Comparison of ENCODE assay signal across 24 mouse cellular contexts in genomic region chr11:12041379-12041778, GRCm38 (mm10). TPM values are rescaled to one million over a fixed set of nuclear protein-coding genes. Genes with fewer than 3 reads are reported as not detected.
"Had no signal": no experiment of that assay in that cellular context is flagged by ENCODE, and none has a peak within 500 bp of the region (broad histone marks: within the 10 kb centered on the region; RNA-seq: fewer than 3 reads in every experiment).

No protein-coding gene starts in this region.

- H3K4me2 ChIP-seq: heart, embryonic 11.5 days; heart, embryonic 13.5 days; heart, embryonic 15.5 days; hindbrain, embryonic 12.5 days; hindbrain, embryonic 14.5 days; intestine, embryonic 15.5 days; limb, embryonic 13.5 days; limb, embryonic 15.5 days; liver, embryonic 13.5 days had no signal

- ATAC-seq: forebrain, postnatal 0 days; hindbrain, embryonic 16.5 days; inflammation-experienced regulatory T-cells, adult 6 months; intestine, embryonic 15.5 days; intestine, postnatal 0 days had no signal

- H3K36me3 ChIP-seq: heart, embryonic 15.5 days; hindbrain, embryonic 12.5 days; intestine, embryonic 15.5 days; limb, embryonic 13.5 days; limb, embryonic 15.5 days; liver, embryonic 13.5 days had no signal

- H3K4me3 ChIP-seq: heart, adult 2 months; heart, embryonic 13.5 days; heart, embryonic 15.5 days; hindbrain, embryonic 10.5 days; hindbrain, embryonic 12.5 days; intestine, embryonic 15.5 days; left cerebral cortex, adult 2 months; limb, embryonic 13.5 days; limb, embryonic 15.5 days; liver, embryonic 13.5 days had no signal

- H3K27ac ChIP-seq: heart, adult 2 months; heart, embryonic 13.5 days; heart, embryonic 15.5 days; hindbrain, embryonic 10.5 days; hindbrain, embryonic 12.5 days; hindbrain, embryonic 14.5 days; intestine, embryonic 15.5 days; kidney, postnatal 0 days; left cerebral cortex, adult 2 months; limb, embryonic 13.5 days; limb, embryonic 15.5 days had no signal

- H3K9me3 ChIP-seq: heart, embryonic 13.5 days; heart, embryonic 15.5 days; hindbrain, embryonic 10.5 days; hindbrain, embryonic 12.5 days; intestine, embryonic 15.5 days; limb, embryonic 13.5 days; limb, embryonic 15.5 days; liver, embryonic 13.5 days had no signal

- H3K4me1 ChIP-seq: hindbrain, embryonic 10.5 days; intestine, embryonic 15.5 days had no signal

- H3K9ac ChIP-seq: forebrain, postnatal 0 days; heart, embryonic 13.5 days; heart, embryonic 15.5 days; hindbrain, embryonic 12.5 days; hindbrain, embryonic 14.5 days; intestine, embryonic 15.5 days; limb, embryonic 13.5 days; limb, embryonic 15.5 days; liver, embryonic 13.5 days had no signal

- DNase-seq: forebrain, postnatal 0 days; gastrocnemius, postnatal 10 days; gastrocnemius, postnatal 25 days; heart, adult 2 months; heart, postnatal 4 days; kidney, adult 18-20 months; kidney, adult 8-10 months; kidney, postnatal 14 days; kidney, postnatal 36 days; liver, embryonic 13.5 days had no signal

RNA-seq across cellular contexts. Expression of gene Grb10, which starts 2.9 kb away (rescaled TPM):
- polyA plus RNA-seq: inflammation-experienced regulatory T-cells, adult 6 months had no signal
